Mouse (Mus musculus): Measurements from ENCODE around the gene Txnip.

DNA sequence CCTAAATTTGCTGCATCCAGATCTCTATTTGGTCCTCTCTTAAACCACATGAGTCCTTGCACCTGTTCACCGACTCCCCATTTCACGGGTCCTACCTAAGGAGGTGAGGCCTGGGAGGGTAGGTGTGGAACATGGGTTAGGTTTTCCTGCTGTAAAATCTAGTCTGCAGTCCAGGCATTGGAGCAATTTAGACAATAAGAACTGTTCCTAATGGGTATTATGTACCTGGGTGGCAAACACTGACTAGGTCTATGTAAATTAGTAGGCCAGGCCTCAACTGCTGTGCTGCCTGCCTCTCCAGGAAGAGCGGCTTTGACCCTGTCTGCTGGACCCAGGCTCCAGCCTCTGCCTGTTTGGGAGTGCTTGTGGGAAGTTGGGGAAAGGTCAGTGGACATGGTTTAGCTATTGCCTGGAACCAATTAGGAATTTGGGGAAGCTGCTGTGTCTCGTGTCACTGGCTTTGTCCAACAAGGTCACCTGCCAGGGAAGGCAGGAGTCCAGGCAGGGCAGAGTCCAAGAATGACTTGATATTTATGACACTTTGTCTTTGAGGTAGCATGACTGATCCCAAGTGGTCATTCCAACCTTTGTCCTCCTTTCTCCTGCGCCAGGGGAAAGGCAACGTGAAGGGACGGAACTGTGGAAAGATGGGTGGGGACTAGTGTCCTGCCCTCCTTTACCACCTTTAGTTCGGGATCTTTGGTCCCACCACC lies 17.7 kb downstream of the Txnip start:
- TF ChIP-seq POLR2A (IDR thresholded peaks at IDR 0.05; ENCODE audit: low read depth, low read length) (no peak), CTCF (IDR thresholded peaks at IDR 0.05; ENCODE audit: extremely low read depth, insufficient read depth, insufficient read length, insufficient replicate concordance) (no peak)

Data from spleen, adult 2 months (tissue).